Mouse (Mus musculus) forebrain, embryonic 13.5 days (tissue): ENCODE data around the gene Traf5. TPM values are rescaled to one million over a fixed set of nuclear protein-coding genes. Genes with fewer than 3 reads are reported as not detected.

Experiments
- ATAC-seq: fragments of 200-750 bp; cut with Nextera tagmentation; 2 replicates; pipeline ENCODE4 v1.8.0; 2017
- H3K27ac ChIP-seq: fragments of 300-500 bp; sonication (generic); 2 replicates; pipeline ENCODE4 v1.5.1; 2015; ENCODE audit warnings: inconsistent platforms, mild to moderate bottlenecking, moderate library complexity
- H3K27me3 ChIP-seq: fragments of 300-500 bp; sonication (generic); 2 replicates; pipeline ENCODE4 v1.6.1; 2015; ENCODE audit warnings: mild to moderate bottlenecking, inconsistent platforms
- H3K36me3 ChIP-seq: fragments of 300-500 bp; sonication (generic); 2 replicates; pipeline ENCODE4 v1.6.1; 2015; ENCODE audit warnings: mild to moderate bottlenecking, inconsistent platforms; ENCODE audit not compliant: poor library complexity, severe bottlenecking
- H3K4me1 ChIP-seq: fragments of 300-500 bp; sonication (generic); 2 replicates; pipeline ENCODE4 v1.6.1; 2015; ENCODE audit warnings: inconsistent platforms
- H3K4me2 ChIP-seq: fragments of 300-500 bp; sonication (generic); 2 replicates; pipeline ENCODE4 v1.6.1; 2015; ENCODE audit warnings: inconsistent platforms, mild to moderate bottlenecking, moderate library complexity
- H3K4me3 ChIP-seq: fragments of 300-500 bp; sonication (generic); 2 replicates; pipeline ENCODE4 v1.5.1; 2015; ENCODE audit warnings: mild to moderate bottlenecking, inconsistent platforms
- H3K9ac ChIP-seq: fragments of 300-500 bp; sonication (generic); 2 replicates; pipeline ENCODE4 v1.6.1; 2015; ENCODE audit warnings: mild to moderate bottlenecking, inconsistent platforms
- H3K9me3 ChIP-seq: fragments of 300-500 bp; sonication (generic); replicated peaks from 2 replicates; pipeline ENCODE4 v1.6.1; 2016; ENCODE audit warnings: inconsistent platforms
- WGBS: fragments of 180-500 bp; shearing (Covaris S2); methylation state at CpG from one replicate; pipeline ENCODE4 v1.1.7; 2015; 5-methylcytosine and 5-hydroxymethylcytosine counted together
- microRNA-seq: library from miRNA; unstranded; fragments of <30 nt; microRNA quantifications from one replicate; pipeline ENCODE4, GENCODE M21; 2016
- polyA plus RNA-seq: library from polyadenylated mRNA; unstranded; fragments of >200 nt; fragmentation: Nextera tagmentation; extraction: Ambion mirVana; gene quantifications from 2 replicates; pipeline ENCODE4 v1.2.1, GENCODE M21; 2015

The Traf5 gene
- polyA plus RNA-seq, 1 experiment from 2014 or later, result 2.7 TPM

GRCm38 (mm10) chr1:191952733-191953335, 139.5 kb downstream of the Traf5 start:
- no peak overlapping the region for H3K9ac ChIP-seq
- no peak overlapping the region for H3K4me3 ChIP-seq
- H3K27ac ChIP-seq, result no peak overlapping the region
- WGBS, result 84% methylated on average over 11 of the region's 11 CpGs
- H3K36me3 ChIP-seq, result no peaks in the 10 kb centered on the region
- no peak overlapping the region for H3K4me2 ChIP-seq
- H3K4me1 ChIP-seq, result no peaks in the 10 kb centered on the region
- no peaks in the 10 kb centered on the region for H3K27me3 ChIP-seq
- ATAC-seq, result no peak
- no peaks in the 10 kb centered on the region for H3K9me3 ChIP-seq

DNA sequence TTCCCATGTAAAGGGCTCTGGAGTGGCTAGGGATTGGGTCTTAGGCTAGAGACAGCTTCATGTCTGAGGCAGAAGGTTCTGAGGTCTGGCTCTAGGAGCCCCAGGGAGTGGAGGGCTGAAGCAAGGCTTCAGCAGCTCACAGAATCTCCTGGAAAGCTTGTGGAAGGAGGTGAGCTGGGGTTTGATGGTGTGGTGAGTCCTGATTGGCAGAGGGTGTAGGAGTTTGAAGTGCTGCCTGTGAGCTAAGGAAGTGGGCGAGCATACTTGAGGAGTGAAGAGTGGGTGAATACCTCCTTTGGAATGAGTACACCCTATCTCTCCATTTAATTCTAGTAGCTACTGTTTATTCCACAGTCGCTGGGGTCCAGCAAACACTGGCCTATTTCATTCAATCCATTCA, 141.7 kb downstream of the Traf5 start:
- Histone ChIP-seq H3K36me3 (no peaks in the 10 kb centered on the region), H3K4me2 (no peak overlapping the region), H3K9ac (no peak overlapping the region), H3K27ac (no peak overlapping the region), H3K4me1 (no peaks in the 10 kb centered on the region), H3K27me3 (no peaks in the 10 kb centered on the region), H3K9me3 (no peaks in the 10 kb centered on the region), H3K4me3 (no peak overlapping the region)
- ATAC-seq, result no peak
- WGBS, result 56% methylated on average over 2 of the region's 2 CpGs

- Histone ChIP-seq H3K4me2 (no peak overlapping the region), H3K27me3 (no peaks in the 10 kb centered on the region), H3K4me3 (no peak overlapping the region), H3K36me3 (no peaks in the 10 kb centered on the region), H3K27ac (no peak overlapping the region), H3K4me1 (no peaks in the 10 kb centered on the region), H3K9me3 (no peaks in the 10 kb centered on the region), H3K9ac (no peak overlapping the region)
- 80% methylated on average over 8 of the region's 8 CpGs for WGBS
- no peak for ATAC-seq
Observed at GRCm38 (mm10) chr1:191948600-191948999, 143.8 kb downstream of the Traf5 start.

- Histone ChIP-seq H3K27me3 (no peaks in the 10 kb centered on the region), H3K9me3 (no peaks in the 10 kb centered on the region), H3K36me3 (no peaks in the 10 kb centered on the region), H3K27ac (no peak overlapping the region), H3K9ac (no peak overlapping the region), H3K4me2 (no peak overlapping the region), H3K4me1 (no peaks in the 10 kb centered on the region), H3K4me3 (no peak overlapping the region)
- WGBS, result 63% methylated on average over 8 of the region's 8 CpGs
- ATAC-seq, result no peak
Observed at GRCm38 (mm10) chr1:191947796-191948195, 144.6 kb downstream of the Traf5 start.

Small RNAs within 50 kb of the gene (microRNA-seq; reads per million reads assigned to microRNA genes)
- not detected for gene Mir3473c

Other genes starting within 250 kb of the Traf5 start
- 1.6 and 1.8 TPM in 2 replicates for gene Slc30a1, start 185.8 kb downstream of the Traf5 start, polyA plus RNA-seq
- 1.8 and 3.0 TPM in 2 replicates for gene Rd3, start 115.2 kb downstream of the Traf5 start, polyA plus RNA-seq
- gene Rcor3, start 45.5 kb upstream of the Traf5 start, polyA plus RNA-seq, result 20.3 and 22.2 TPM in 2 replicates
- gene Kcnh1, start 98.2 kb upstream of the Traf5 start, polyA plus RNA-seq, result 0.81 and 1.6 TPM in 2 replicates